ENCODE assay signal across 9 mouse cellular contexts in genomic region chr14:54568694-54569414, GRCm38 (mm10). TPM values are rescaled to one million over a fixed set of nuclear protein-coding genes. Genes with fewer than 3 reads are reported as not detected.
A peak's percentile ranks its signal among the peaks of the same experiment; 100 is the strongest.
DNase-seq lines count a peak whose midpoint lies in the region; ATAC-seq lines count a peak whose summit lies in the region.
"Had no signal": no experiment of that assay in that cellular context is flagged by ENCODE, and none has a peak within 500 bp of the region (broad histone marks: within the 10 kb centered on the region; RNA-seq: fewer than 3 reads in every experiment).

No protein-coding gene starts in this region.

- 76% methylated on average over 15 of the region's 15 CpGs for WGBS in midbrain, embryonic 11.5 days
- 76% methylated on average over 15 of the region's 15 CpGs for WGBS in midbrain, embryonic 13.5 days
- 73% methylated on average over 15 of the region's 15 CpGs for WGBS in forebrain, embryonic 16.5 days

- H3K4me1 ChIP-seq in midbrain, embryonic 11.5 days (ENCODE audit: control insufficient read depth, insufficient read depth, low read length), result peaks cover 34% of the 10 kb centered on the region
- peaks cover 36% of the 10 kb centered on the region for H3K4me1 ChIP-seq in midbrain, embryonic 13.5 days (replicated peaks)
- peaks cover 20% of the 10 kb centered on the region for H3K4me1 ChIP-seq in forebrain, embryonic 16.5 days (replicated peaks; ENCODE audit: control insufficient read depth, insufficient read depth, low read length)

- no peak overlapping the region for H3K27ac ChIP-seq in midbrain, embryonic 11.5 days (ENCODE audit: low read depth, low read length)
- H3K27ac ChIP-seq in midbrain, embryonic 13.5 days, result no peak overlapping the region
- H3K27ac ChIP-seq in forebrain, embryonic 16.5 days (ENCODE audit: low read length), result no peak overlapping the region
- H3K27ac ChIP-seq: stomach, embryonic 15.5 days had no signal

- no peak overlapping the region for H3K9ac ChIP-seq in midbrain, embryonic 11.5 days (ENCODE audit: low read length)
- no peak overlapping the region for H3K9ac ChIP-seq in midbrain, embryonic 13.5 days (replicated peaks)
- no peak overlapping the region for H3K9ac ChIP-seq in forebrain, embryonic 16.5 days (replicated peaks; ENCODE audit: low read depth, low read length)
- H3K9ac ChIP-seq: stomach, embryonic 15.5 days had no signal

- no peak overlapping the region for H3K4me2 ChIP-seq in midbrain, embryonic 11.5 days
- no peak overlapping the region for H3K4me2 ChIP-seq in midbrain, embryonic 13.5 days (replicated peaks)
- H3K4me2 ChIP-seq in forebrain, embryonic 16.5 days (ENCODE audit: low read length), result no peak overlapping the region
- H3K4me2 ChIP-seq: stomach, embryonic 15.5 days had no signal

- no peaks in the 10 kb centered on the region for H3K27me3 ChIP-seq in midbrain, embryonic 11.5 days (ENCODE audit: control insufficient read depth, insufficient read depth, low read length)
- H3K27me3 ChIP-seq in midbrain, embryonic 13.5 days, result peaks cover 5% of the 10 kb centered on the region; the same call in 1 of the 2 replicates
- no peaks in the 10 kb centered on the region for H3K27me3 ChIP-seq in forebrain, embryonic 16.5 days (replicated peaks; ENCODE audit: control insufficient read depth, insufficient read depth, low read length)
- H3K27me3 ChIP-seq: stomach, embryonic 15.5 days had no signal

- ATAC-seq in midbrain, embryonic 11.5 days (ENCODE audit: low FRiP score), result no peak
- no peak; the same call in 1 of the 2 replicates for ATAC-seq in midbrain, embryonic 13.5 days
- peak; percentile 21; the same call in 1 of the 2 replicates for ATAC-seq in forebrain, embryonic 16.5 days

- DNase-seq in midbrain, embryonic 11.5 days (ENCODE audit: low spot score, missing footprints), result peak; percentile 97
- DNase-seq in c-Kit-positive CD71-positive TER-119-positive erythroid progenitor cells, embryonic 14.5 days (ENCODE audit: low spot score), result peak; percentile 65
- peak; percentile 76 to 83 for DNase-seq in heart, postnatal 36 days
- DNase-seq in left cerebral cortex, postnatal 10 days (ENCODE audit: extremely low spot score in 1 of 2, low spot score in 2 of 2), result peak; percentile 43 to 75
- peak; percentile 88 for DNase-seq in mesoderm, embryonic 11.5 days (ENCODE audit: low read depth, low spot score)
- peak; percentile 40 to 65 for DNase-seq in spleen, postnatal 36 days (ENCODE audit: low spot score in 2 of 2)

- H3K36me3 ChIP-seq in midbrain, embryonic 11.5 days (ENCODE audit: control insufficient read depth, insufficient read depth, low read length), result peaks cover 14% of the 10 kb centered on the region; the same call in 1 of the 2 replicates
- H3K36me3 ChIP-seq in midbrain, embryonic 13.5 days, result peaks cover 23% of the 10 kb centered on the region
- no peaks in the 10 kb centered on the region for H3K36me3 ChIP-seq in forebrain, embryonic 16.5 days (ENCODE audit: control insufficient read depth, insufficient read depth)

- H3K9me3 ChIP-seq in midbrain, embryonic 11.5 days (ENCODE audit: control insufficient read depth, low read length), result no peaks in the 10 kb centered on the region
- H3K9me3 ChIP-seq in midbrain, embryonic 13.5 days, result no peaks in the 10 kb centered on the region
- H3K9me3 ChIP-seq in forebrain, embryonic 16.5 days (ENCODE audit: control insufficient read depth, low read length), result no peaks in the 10 kb centered on the region
- H3K9me3 ChIP-seq: stomach, embryonic 15.5 days had no signal

- intact Hi-C loops in heart, postnatal 36 days (cut with DNase I), result loop anchor here (1.0 kb wide), 1 partner anchor 72 kb away; the partner anchor contains the start of gene Cdh24
- intact Hi-C loops in left cerebral cortex, postnatal 10 days (cut with DNase I), result loop anchor here (2.0 kb wide), 1 partner anchor 72 kb away; the partner anchor contains the start of genes Cdh24 and Gm17606

- no peak overlapping the region for H3K4me3 ChIP-seq in midbrain, embryonic 11.5 days (ENCODE audit: low read depth, low read length)
- no peak overlapping the region for H3K4me3 ChIP-seq in midbrain, embryonic 13.5 days (replicated peaks)
- no peak overlapping the region for H3K4me3 ChIP-seq in forebrain, embryonic 16.5 days (replicated peaks; ENCODE audit: low read length)
- H3K4me3 ChIP-seq: stomach, embryonic 15.5 days had no signal

RNA-seq across cellular contexts. Expression of gene Ajuba, which starts 8.5 kb away (rescaled TPM):
- polyA plus RNA-seq in midbrain, embryonic 11.5 days (2014; fragmentation: Nextera tagmentation; extraction: Ambion mirVana), result 24.3 and 25.1 TPM in 2 replicates
- 13.5 and 18.0 TPM in 2 replicates for polyA plus RNA-seq in midbrain, embryonic 13.5 days (2015; fragmentation: Nextera tagmentation; extraction: Ambion mirVana)
- polyA plus RNA-seq in forebrain, embryonic 16.5 days (2015; fragmentation: Nextera tagmentation; extraction: Ambion mirVana), result 8.1 and 8.2 TPM in 2 replicates
- total RNA-seq in heart, postnatal 36 days (2021), result 1 to 10 TPM; 6.1 to 6.4 TPM
- 1 to 10 TPM; 3.2 to 3.7 TPM for total RNA-seq in left cerebral cortex, postnatal 10 days (2021)

RNA-seq across cellular contexts. Expression of gene Haus4, which starts 14.4 kb away (rescaled TPM):
- 35.3 and 41.9 TPM in 2 replicates for polyA plus RNA-seq in midbrain, embryonic 11.5 days (2014; fragmentation: Nextera tagmentation; extraction: Ambion mirVana)
- 19.2 and 21.7 TPM in 2 replicates for polyA plus RNA-seq in midbrain, embryonic 13.5 days (2015; fragmentation: Nextera tagmentation; extraction: Ambion mirVana)
- 25.9 and 29.2 TPM in 2 replicates for polyA plus RNA-seq in forebrain, embryonic 16.5 days (2015; fragmentation: Nextera tagmentation; extraction: Ambion mirVana)
- total RNA-seq in heart, postnatal 36 days (2021), result 1 to 10 TPM; 3.2 to 4.1 TPM
- total RNA-seq in left cerebral cortex, postnatal 10 days (2021), result 1 to 10 TPM; 3.3 to 4.5 TPM

RNA-seq across cellular contexts. Expression of gene 4931414P19Rik, which starts 36.9 kb away (rescaled TPM):
- polyA plus RNA-seq in midbrain, embryonic 11.5 days (2014; fragmentation: Nextera tagmentation; extraction: Ambion mirVana), result 5.9 and 8.5 TPM in 2 replicates
- 8.7 and 9.3 TPM in 2 replicates for polyA plus RNA-seq in midbrain, embryonic 13.5 days (2015; fragmentation: Nextera tagmentation; extraction: Ambion mirVana)
- 6.9 and 8.3 TPM in 2 replicates for polyA plus RNA-seq in forebrain, embryonic 16.5 days (2015; fragmentation: Nextera tagmentation; extraction: Ambion mirVana)
- total RNA-seq in heart, postnatal 36 days (2021), result 1 to 10 TPM; 4.0 to 5.9 TPM
- 1 to 10 TPM; 3.6 to 5.8 TPM for total RNA-seq in left cerebral cortex, postnatal 10 days (2021)

RNA-seq across cellular contexts. Expression of gene Psmb5, which starts 49.0 kb away (rescaled TPM):
- polyA plus RNA-seq in midbrain, embryonic 11.5 days (2014; fragmentation: Nextera tagmentation; extraction: Ambion mirVana), result 396 and 453 TPM in 2 replicates
- 438 and 468 TPM in 2 replicates for polyA plus RNA-seq in midbrain, embryonic 13.5 days (2015; fragmentation: Nextera tagmentation; extraction: Ambion mirVana)
- 399 and 428 TPM in 2 replicates for polyA plus RNA-seq in forebrain, embryonic 16.5 days (2015; fragmentation: Nextera tagmentation; extraction: Ambion mirVana)
- total RNA-seq in heart, postnatal 36 days (2021), result 100 to 1,000 TPM; 185 to 191 TPM
- 100 to 1,000 TPM; 196 to 203 TPM for total RNA-seq in left cerebral cortex, postnatal 10 days (2021)

RNA-seq across cellular contexts. Expression of gene Prmt5, which starts 51.5 kb away (rescaled TPM):
- polyA plus RNA-seq in midbrain, embryonic 11.5 days (2014; fragmentation: Nextera tagmentation; extraction: Ambion mirVana), result 137 and 139 TPM in 2 replicates
- polyA plus RNA-seq in midbrain, embryonic 13.5 days (2015; fragmentation: Nextera tagmentation; extraction: Ambion mirVana), result 101 and 107 TPM in 2 replicates
- polyA plus RNA-seq in forebrain, embryonic 16.5 days (2015; fragmentation: Nextera tagmentation; extraction: Ambion mirVana), result 105 and 108 TPM in 2 replicates
- 10 to 100 TPM; 30.3 to 37.7 TPM for total RNA-seq in heart, postnatal 36 days (2021)
- total RNA-seq in left cerebral cortex, postnatal 10 days (2021), result 10 to 100 TPM; 88.4 to 93.1 TPM
